Mouse (Mus musculus): ENCODE data around the gene Raver2. TPM values are rescaled to one million over a fixed set of nuclear protein-coding genes. Genes with fewer than 3 reads are reported as not detected.

Raver2 gene
- polyA plus RNA-seq, 2 experiments, result 0.25 to 0.31 TPM

GRCm38 (mm10) chr4:101167777-101168176 lies 99.0 kb downstream of the Raver2 start:
- H3K27me3 ChIP-seq (ENCODE audit: control insufficient read depth, insufficient read depth, low read length), result no peaks in the 10 kb centered on the region
- DNase-seq (ENCODE audit: low read depth in 3 of 3, low spot score in 3 of 3), result no peak
- 94% methylated on average over 1 of the region's 1 CpGs for WGBS (ENCODE audit: insufficient replicate concordance)
- no peak overlapping the region for H3K4me3 ChIP-seq (ENCODE audit: insufficient read depth in 1 of 2, low read depth in 2 of 2, low read length in 2 of 2)
- no peak for ATAC-seq (ENCODE audit: insufficient read depth)
- no peak overlapping the region for H3K27ac ChIP-seq
- no peak overlapping the region for H3K9ac ChIP-seq (replicated peaks)
- no peaks in the 10 kb centered on the region for H3K9me3 ChIP-seq (ENCODE audit: control insufficient read depth, low read length)
- no peak overlapping the region for H3K4me2 ChIP-seq (ENCODE audit: low read depth)
- no peaks in the 10 kb centered on the region; a peak in 1 of 4 replicates for H3K4me1 ChIP-seq (replicated peaks; ENCODE audit: control insufficient read depth in 2 of 2, insufficient read depth in 2 of 2, low read length in 1 of 2)
- H3K36me3 ChIP-seq (replicated peaks; ENCODE audit: control insufficient read depth, insufficient read depth, low read depth), result peaks cover 19% of the 10 kb centered on the region
- no peak for TF ChIP-seq EP300 (IDR thresholded peaks at IDR 0.05; ENCODE audit: low read depth)
- TF ChIP-seq CTCF (IDR thresholded peaks at IDR 0.05; ENCODE audit: low read depth), result no peak

DNA sequence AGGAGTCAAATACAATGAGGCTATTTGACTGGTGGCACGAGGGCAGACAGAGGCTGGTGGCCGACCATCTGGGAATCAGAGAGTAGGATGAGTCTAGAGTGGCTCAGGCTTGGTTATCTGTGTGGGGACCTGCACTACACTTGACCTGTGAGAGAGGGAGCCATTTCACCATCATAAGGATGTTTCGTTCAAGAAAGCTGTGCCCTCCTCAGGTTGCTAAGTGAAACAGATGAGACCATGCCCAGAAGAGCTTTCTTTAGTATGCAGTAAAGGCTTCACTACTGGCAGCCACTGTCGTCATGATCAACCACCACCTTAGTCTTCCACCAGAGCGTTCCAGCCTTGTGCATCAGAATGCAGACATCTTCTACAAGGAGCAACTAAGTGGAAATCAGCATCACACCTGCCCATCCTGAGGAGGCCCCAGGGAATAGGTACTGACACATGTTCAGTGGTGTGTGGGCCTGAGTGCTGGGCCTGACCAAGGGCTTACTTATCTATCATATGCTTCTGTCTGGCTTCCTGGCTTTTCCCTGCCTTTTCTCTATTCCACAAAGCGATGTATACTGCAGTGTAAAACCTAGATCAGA lies 99.5 kb downstream of the Raver2 start:
- Histone ChIP-seq H3K4me2 (ENCODE audit: low read depth) (no peak overlapping the region), H3K27ac (no peak overlapping the region), H3K36me3 (replicated peaks; ENCODE audit: control insufficient read depth, insufficient read depth, low read depth) (peaks cover 19% of the 10 kb centered on the region), H3K4me1 (replicated peaks; ENCODE audit: control insufficient read depth in 2 of 2, insufficient read depth in 2 of 2, low read length in 1 of 2) (no peaks in the 10 kb centered on the region; a peak in 1 of 4 replicates), H3K9me3 (ENCODE audit: control insufficient read depth, low read length) (no peaks in the 10 kb centered on the region), H3K4me3 (ENCODE audit: insufficient read depth in 1 of 2, low read depth in 2 of 2, low read length in 2 of 2) (no peak overlapping the region), H3K27me3 (ENCODE audit: control insufficient read depth, insufficient read depth, low read length) (no peaks in the 10 kb centered on the region), H3K9ac (replicated peaks) (no peak overlapping the region)
- peak; percentile 77 for TF ChIP-seq CTCF (IDR thresholded peaks at IDR 0.05; ENCODE audit: low read depth)
- no peak for TF ChIP-seq EP300 (IDR thresholded peaks at IDR 0.05; ENCODE audit: low read depth)
- DNase-seq (ENCODE audit: low read depth in 3 of 3, low spot score in 3 of 3) (no peak), ATAC-seq (ENCODE audit: insufficient read depth) (peak; percentile 55; the same call in 1 of the 2 replicates)
- 44% methylated on average over 6 of the region's 6 CpGs for WGBS (ENCODE audit: insufficient replicate concordance)

DNA sequence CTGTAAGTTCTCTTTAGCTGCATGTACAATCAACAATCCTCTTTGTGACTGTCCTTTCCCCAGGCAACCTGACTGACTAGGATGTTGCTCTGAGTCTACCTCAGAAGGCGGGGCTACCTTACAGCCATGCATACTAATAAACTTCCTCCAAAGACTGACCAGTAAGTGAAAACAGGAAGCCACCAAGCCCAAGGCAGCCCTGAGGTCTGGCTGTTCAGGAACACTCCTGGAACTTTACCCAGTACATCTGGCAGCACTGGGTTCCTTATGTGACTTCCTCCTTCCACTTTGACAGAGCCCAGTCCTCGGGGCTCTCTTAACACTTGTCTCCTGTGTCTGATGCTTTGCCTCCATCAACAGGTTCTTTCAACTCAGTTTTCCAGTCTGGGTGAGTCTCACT lies 104.0 kb downstream of the Raver2 start:
- H3K4me2 ChIP-seq (ENCODE audit: low read depth), result no peak overlapping the region
- ATAC-seq (ENCODE audit: insufficient read depth), result no peak
- H3K9me3 ChIP-seq (ENCODE audit: control insufficient read depth, low read length), result no peaks in the 10 kb centered on the region
- 49% methylated on average over 2 of the region's 2 CpGs for WGBS (ENCODE audit: insufficient replicate concordance)
- H3K9ac ChIP-seq (replicated peaks), result no peak overlapping the region
- no peak overlapping the region for H3K27ac ChIP-seq
- no peak overlapping the region for H3K4me3 ChIP-seq (ENCODE audit: insufficient read depth in 1 of 2, low read depth in 2 of 2, low read length in 2 of 2)
- peaks cover 5 to 11% of the 10 kb centered on the region in 2 experiments for H3K4me1 ChIP-seq (replicated peaks; ENCODE audit: control insufficient read depth in 2 of 2, insufficient read depth in 2 of 2, low read length in 1 of 2)
- H3K27me3 ChIP-seq (ENCODE audit: control insufficient read depth, insufficient read depth, low read length), result no peaks in the 10 kb centered on the region
- peaks cover 40% of the 10 kb centered on the region for H3K36me3 ChIP-seq (replicated peaks; ENCODE audit: control insufficient read depth, insufficient read depth, low read depth)
- TF ChIP-seq EP300 (IDR thresholded peaks at IDR 0.05; ENCODE audit: low read depth) (no peak), CTCF (IDR thresholded peaks at IDR 0.05; ENCODE audit: low read depth) (no peak)
- DNase-seq (ENCODE audit: low read depth in 3 of 3, low spot score in 3 of 3), result no peak

- Histone ChIP-seq H3K36me3 (replicated peaks; ENCODE audit: control insufficient read depth, insufficient read depth, low read depth) (peaks cover 39% of the 10 kb centered on the region), H3K9me3 (ENCODE audit: control insufficient read depth, low read length) (no peaks in the 10 kb centered on the region), H3K27me3 (ENCODE audit: control insufficient read depth, insufficient read depth, low read length) (no peaks in the 10 kb centered on the region), H3K9ac (replicated peaks) (no peak overlapping the region), H3K4me3 (ENCODE audit: insufficient read depth in 1 of 2, low read depth in 2 of 2, low read length in 2 of 2) (no peak overlapping the region), H3K4me2 (ENCODE audit: low read depth) (no peak overlapping the region), H3K27ac (no peak overlapping the region), H3K4me1 (replicated peaks; ENCODE audit: control insufficient read depth in 2 of 2, insufficient read depth in 2 of 2, low read length in 1 of 2) (peaks cover 5 to 14% of the 10 kb centered on the region in 2 experiments)
- DNase-seq (ENCODE audit: low read depth in 3 of 3, low spot score in 3 of 3) (no peak), ATAC-seq (ENCODE audit: insufficient read depth) (no peak)
- no peak for TF ChIP-seq CTCF (IDR thresholded peaks at IDR 0.05; ENCODE audit: low read depth)
- TF ChIP-seq EP300 (IDR thresholded peaks at IDR 0.05; ENCODE audit: low read depth), result no peak
- 78% methylated on average over 10 of the region's 10 CpGs for WGBS (ENCODE audit: insufficient replicate concordance)
Observed at GRCm38 (mm10) chr4:101174916-101175625, 106.3 kb downstream of the Raver2 start.

DNA sequence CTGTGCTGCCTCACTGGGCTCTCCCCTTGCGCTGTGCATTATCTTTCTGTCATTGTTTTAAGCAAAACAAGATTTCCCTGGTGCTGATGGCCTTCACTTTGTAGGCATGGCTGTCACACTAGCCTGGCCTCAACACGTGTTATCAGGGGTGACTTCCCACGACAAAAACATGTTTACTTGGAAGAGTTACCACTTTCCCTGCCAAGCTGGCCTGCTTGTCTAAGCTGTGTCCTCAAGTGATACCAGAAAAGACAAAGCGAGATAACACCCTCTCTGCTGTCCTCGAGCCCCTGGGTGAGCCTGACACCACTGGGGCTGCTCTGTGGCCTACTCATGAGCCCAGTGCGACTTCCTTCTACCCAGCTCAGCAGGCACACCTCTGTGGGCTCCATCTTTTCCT lies 107.3 kb downstream of the Raver2 start:
- Histone ChIP-seq H3K36me3 (replicated peaks; ENCODE audit: control insufficient read depth, insufficient read depth, low read depth) (peaks cover 32% of the 10 kb centered on the region), H3K4me2 (ENCODE audit: low read depth) (no peak overlapping the region), H3K27me3 (ENCODE audit: control insufficient read depth, insufficient read depth, low read length) (no peaks in the 10 kb centered on the region), H3K4me1 (replicated peaks; ENCODE audit: control insufficient read depth in 2 of 2, insufficient read depth in 2 of 2, low read length in 1 of 2) (peaks cover 5 to 18% of the 10 kb centered on the region in 2 experiments), H3K9ac (replicated peaks) (no peak overlapping the region), H3K9me3 (ENCODE audit: control insufficient read depth, low read length) (no peaks in the 10 kb centered on the region), H3K27ac (no peak overlapping the region; the same call in 1 of the 2 replicates), H3K4me3 (ENCODE audit: insufficient read depth in 1 of 2, low read depth in 2 of 2, low read length in 2 of 2) (no peak overlapping the region)
- TF ChIP-seq CTCF (IDR thresholded peaks at IDR 0.05; ENCODE audit: low read depth), result no peak
- peak; percentile 33; the same call in 1 of the 2 replicates for TF ChIP-seq EP300 (IDR thresholded peaks at IDR 0.05; ENCODE audit: low read depth)
- WGBS (ENCODE audit: insufficient replicate concordance), result 15% methylated on average over 6 of the region's 6 CpGs
- peak; percentile 84 for ATAC-seq (ENCODE audit: insufficient read depth)
- peak; percentile 24 to 38 (median 24) for DNase-seq (ENCODE audit: low read depth in 3 of 3, low spot score in 3 of 3)

All from liver, embryonic 14.5 days (tissue).